ENCODE assay signal across 32 mouse cellular contexts in the genomic region with DNA sequence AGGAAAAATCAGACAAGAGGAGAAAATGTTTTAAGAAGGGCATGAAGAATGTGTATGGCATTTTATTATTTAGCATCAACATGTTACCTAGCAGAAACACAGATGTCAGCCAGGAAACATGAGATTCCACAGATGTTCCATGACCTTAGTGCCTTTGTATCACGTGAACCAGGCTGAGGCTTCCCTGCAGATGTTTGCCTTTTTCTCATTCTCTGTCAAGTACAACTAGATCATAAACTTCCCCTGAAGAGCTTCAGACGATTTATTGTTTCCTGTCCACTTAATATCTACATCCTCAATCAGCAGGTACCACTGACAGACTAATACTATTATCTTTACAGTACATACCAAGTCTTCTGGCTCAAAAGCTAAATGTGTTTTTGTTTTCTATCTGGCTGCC.
A peak's percentile ranks its signal among the peaks of the same experiment; 100 is the strongest.
DNase-seq lines count a peak whose midpoint lies in the region; ATAC-seq and TF ChIP-seq lines count a peak whose summit lies in the region.
"Had no signal": no experiment of that assay in that cellular context is flagged by ENCODE, and none has a peak within 500 bp of the region (broad histone marks: within the 10 kb centered on the region; RNA-seq: fewer than 3 reads in every experiment).

No protein-coding gene starts in this region.

- ATAC-seq in kidney, postnatal 0 days (replicated peaks; ENCODE audit: low FRiP score, low read depth): no peak
- ATAC-seq in limb, embryonic 14.5 days (ENCODE audit: low FRiP score, low read depth): no peak
- ATAC-seq: activated CD4-positive, CD25-positive, alpha-beta regulatory T cell, adult 4 months; forebrain, embryonic 14.5 days; hindbrain, postnatal 0 days; intestine, embryonic 16.5 days had no signal

- TF ChIP-seq POLR2A in limb, embryonic 14.5 days (IDR thresholded peaks at IDR 0.05; ENCODE audit: borderline replicate concordance, extremely low read depth, insufficient read depth, insufficient read length): no peak
- TF ChIP-seq POLR2A in cerebellum, adult 2 months (IDR thresholded peaks at IDR 0.05; ENCODE audit: borderline replicate concordance, insufficient read depth, low read length): no peak

- no peak overlapping the region for H3K4me3 ChIP-seq in kidney, postnatal 0 days (replicated peaks; ENCODE audit: low read depth, low read length)
- no peak overlapping the region for H3K4me3 ChIP-seq in limb, embryonic 14.5 days (replicated peaks; ENCODE audit: low read length)
- H3K4me3 ChIP-seq in heart, embryonic 10.5 days: no peak overlapping the region
- no peak overlapping the region for H3K4me3 ChIP-seq in cerebellum, adult 2 months (replicated peaks; ENCODE audit: insufficient read depth, low read depth, low read length)
- H3K4me3 ChIP-seq: hindbrain, embryonic 12.5 days; left cerebral cortex, adult 2 months; midbrain, embryonic 12.5 days had no signal

- H3K4me1 ChIP-seq in kidney, postnatal 0 days (replicated peaks; ENCODE audit: insufficient read depth, low read length): no peaks in the 10 kb centered on the region
- H3K4me1 ChIP-seq in limb, embryonic 14.5 days (ENCODE audit: control insufficient read depth, insufficient read depth, low read length): 0 out of 2 replicates have a peak, but pooled peaks cover 4% of the 10 kb centered on the region
- no peaks in the 10 kb centered on the region for H3K4me1 ChIP-seq in heart, embryonic 10.5 days
- H3K4me1 ChIP-seq in cerebellum, adult 2 months (ENCODE audit: control insufficient read depth, insufficient read depth, low read length): no peaks in the 10 kb centered on the region
- H3K4me1 ChIP-seq: hindbrain, embryonic 12.5 days; midbrain, embryonic 12.5 days had no signal

- peak; percentile 58 for DNase-seq in embryo, embryonic 10 days (ENCODE audit: low spot score)
- DNase-seq in embryo, embryonic 9.5 days (ENCODE audit: extremely low spot score): no peak
- peak; percentile 48 for DNase-seq in kidney, postnatal 0 days (ENCODE audit: low spot score)
- no peak for DNase-seq in kidney, adult 18-20 months
- DNase-seq in embryo, embryonic 11.5 days (ENCODE audit: low read depth, low spot score): peak; percentile 38
- DNase-seq in limb, embryonic 14.5 days (ENCODE audit: low spot score): peak; percentile 18
- DNase-seq in heart, embryonic 10.5 days (ENCODE audit: low spot score): no peak
- DNase-seq in cerebellum, adult 2 months: no peak
- DNase-seq: adrenal gland, adult 2 months; adrenal gland, postnatal 36 days; cerebellum, adult 18-20 months; cerebellum, postnatal 14 days; gastrocnemius, postnatal 25 days; heart, adult 11 months; heart, postnatal 36 days; kidney, postnatal 25 days; liver; lung, adult 2 months; lung, postnatal 14 days; retina, postnatal 1 day; right cerebral cortex, postnatal 14 days; thymus, postnatal 14 days had no signal

- no peaks in the 10 kb centered on the region for H3K9me3 ChIP-seq in kidney, postnatal 0 days (replicated peaks; ENCODE audit: low read length)
- H3K9me3 ChIP-seq in limb, embryonic 14.5 days (ENCODE audit: control insufficient read depth, low read length): no peaks in the 10 kb centered on the region
- H3K9me3 ChIP-seq in heart, embryonic 10.5 days: no peaks in the 10 kb centered on the region
- H3K9me3 ChIP-seq: hindbrain, embryonic 12.5 days; midbrain, embryonic 12.5 days had no signal

- TF ChIP-seq CTCF in kidney, postnatal 0 days (IDR thresholded peaks at IDR 0.05; ENCODE audit: low read depth): no peak
- no peak for TF ChIP-seq CTCF in cerebellum, adult 2 months (IDR thresholded peaks at IDR 0.05; ENCODE audit: borderline replicate concordance, insufficient read depth, low read depth, low read length)

- WGBS in kidney, postnatal 0 days: 11% methylated on average over 2 of the region's 2 CpGs
- 13% methylated on average over 2 of the region's 2 CpGs for WGBS in limb, embryonic 14.5 days
- WGBS in heart, embryonic 10.5 days: 36% methylated on average over 2 of the region's 2 CpGs
- 79% methylated on average over 2 of the region's 2 CpGs for WGBS in cerebellum, adult 2 months

- H3K36me3 ChIP-seq in kidney, postnatal 0 days (ENCODE audit: insufficient read depth, low read length): no peaks in the 10 kb centered on the region
- no peaks in the 10 kb centered on the region for H3K36me3 ChIP-seq in limb, embryonic 14.5 days (ENCODE audit: control insufficient read depth, insufficient read depth, low read length)
- H3K36me3 ChIP-seq in heart, embryonic 10.5 days: no peaks in the 10 kb centered on the region
- H3K36me3 ChIP-seq: hindbrain, embryonic 12.5 days; midbrain, embryonic 12.5 days had no signal

- H3K9ac ChIP-seq in kidney, postnatal 0 days (ENCODE audit: low read depth, low read length): no peak overlapping the region
- H3K9ac ChIP-seq in limb, embryonic 14.5 days (ENCODE audit: low read depth, low read length, severe bottlenecking): no peak overlapping the region
- H3K9ac ChIP-seq: hindbrain, embryonic 12.5 days; liver, embryonic 14.5 days; midbrain, embryonic 12.5 days had no signal

- no peak overlapping the region for H3K27ac ChIP-seq in kidney, postnatal 0 days
- H3K27ac ChIP-seq in limb, embryonic 14.5 days (replicated peaks; ENCODE audit: low read depth, low read length): no peak overlapping the region
- H3K27ac ChIP-seq in heart, embryonic 10.5 days: no peak overlapping the region
- no peak overlapping the region for H3K27ac ChIP-seq in cerebellum, adult 2 months (ENCODE audit: insufficient read depth, low read length)
- H3K27ac ChIP-seq: hindbrain, embryonic 12.5 days; hindbrain, postnatal 0 days; left cerebral cortex, adult 2 months; liver, embryonic 14.5 days; midbrain, embryonic 12.5 days had no signal

- H3K27me3 ChIP-seq in kidney, postnatal 0 days (ENCODE audit: insufficient read depth, low read length): no peaks in the 10 kb centered on the region
- H3K27me3 ChIP-seq in limb, embryonic 14.5 days (ENCODE audit: control insufficient read depth, insufficient read depth, low read length): no peaks in the 10 kb centered on the region
- H3K27me3 ChIP-seq in heart, embryonic 10.5 days (ENCODE audit: insufficient read depth, poor library complexity, severe bottlenecking): no peaks in the 10 kb centered on the region
- H3K27me3 ChIP-seq in cerebellum, adult 2 months (ENCODE audit: control insufficient read depth, insufficient read depth, low read length): no peaks in the 10 kb centered on the region
- H3K27me3 ChIP-seq: CH12.LX; hindbrain, embryonic 12.5 days; midbrain, embryonic 12.5 days had no signal

- H3K4me2 ChIP-seq in kidney, postnatal 0 days (ENCODE audit: low read length): no peak overlapping the region
- no peak overlapping the region for H3K4me2 ChIP-seq in limb, embryonic 14.5 days (replicated peaks; ENCODE audit: low read depth, low read length, severe bottlenecking)
- H3K4me2 ChIP-seq: heart, embryonic 11.5 days; hindbrain, embryonic 12.5 days; midbrain, embryonic 12.5 days had no signal

Comparison
In these comparisons a context has a peak if more than half of its experiments do, and no peak if none do; other contexts are left out.
1. DNase-seq: peak in embryo, embryonic 10 days (single experiment), kidney, postnatal 0 days (single experiment), embryo, embryonic 11.5 days (single experiment) and limb, embryonic 14.5 days (single experiment); none in embryo, embryonic 9.5 days (single experiment), kidney, adult 18-20 months (single experiment), heart, embryonic 10.5 days (single experiment) and cerebellum, adult 2 months (0 of 2).